Mouse (Mus musculus) liver, embryonic 14.5 days (tissue): ENCODE measurements at regions not wholly inside any gene's neighbourhood (a gene's known extent, or its start where the extent isn't known, plus 50 kb on each side); places are given as distances from the start of the nearest gene placed in this dataset.

ENCODE experiments used
- CTCF ChIP-seq: IDR thresholded peaks from 2 replicates; pipeline ENCODE4 v1.5.1; 2016; ENCODE audit warnings: antibody characterized with exemption, low read depth, control low read depth
- EP300 ChIP-seq: IDR thresholded peaks from 2 replicates; pipeline ENCODE4 v1.6.1; 2016; ENCODE audit warnings: antibody characterized with exemption, low read depth

- TF ChIP-seq EP300 = no peak
- TF ChIP-seq CTCF = no peak
Observed at GRCm38 (mm10) chr3:99046190-99046589, 94.7 kb upstream of the Wars2 start.
